ENCODE assay signal across 8 mouse cellular contexts in the genomic region with DNA sequence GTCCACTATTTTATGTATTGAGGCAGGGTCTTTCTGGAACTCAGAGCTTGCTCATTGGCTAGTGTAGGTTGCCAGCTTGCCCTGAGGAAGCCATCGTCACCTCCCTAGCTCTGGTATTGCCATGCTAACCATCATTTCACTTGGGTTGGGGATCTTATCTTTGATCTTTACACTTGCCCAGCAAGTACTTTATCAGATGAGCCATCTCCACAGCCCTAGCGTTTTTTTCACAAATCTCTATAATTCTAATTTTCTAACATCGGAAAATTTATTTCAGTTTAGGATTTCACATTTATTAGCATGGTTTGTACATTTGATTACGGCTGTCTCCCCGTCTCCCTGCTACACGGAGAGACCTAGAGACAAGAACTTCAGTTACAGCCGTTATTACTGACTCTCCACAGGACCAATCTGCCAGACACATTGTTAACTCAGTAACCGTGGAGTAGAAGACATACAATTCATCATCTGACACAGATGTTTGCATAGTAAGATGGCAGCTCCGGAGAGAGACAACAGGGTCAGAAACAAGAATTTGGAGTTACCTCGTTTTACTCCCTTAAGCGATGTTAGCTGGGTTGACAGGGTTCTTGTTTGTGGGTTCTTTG. TPM values are rescaled to one million over a fixed set of nuclear protein-coding genes. Genes with fewer than 3 reads are reported as not detected.
A peak's percentile ranks its signal among the peaks of the same experiment; 100 is the strongest.
DNase-seq lines count a peak whose midpoint lies in the region; ATAC-seq lines count a peak whose summit lies in the region.

No protein-coding gene starts in this region.

- 0 out of 2 replicates have a peak, but pooled peaks cover 8% of the 10 kb centered on the region for H3K36me3 ChIP-seq in heart, embryonic 14.5 days (ENCODE audit: control insufficient read depth, insufficient read depth, low read length)
- peaks cover 32% of the 10 kb centered on the region for H3K36me3 ChIP-seq in hindbrain, embryonic 10.5 days

- DNase-seq in heart, postnatal 36 days: no peak
- peak; percentile 26 for DNase-seq in MEL-GATA-1-ER (ENCODE audit: extremely low read depth, low read depth)
- no peak for DNase-seq in hindbrain, embryonic 10.5 days (ENCODE audit: low spot score)
- peak; percentile 48 for DNase-seq in mesoderm, embryonic 11.5 days (ENCODE audit: low read depth, low spot score)
- no peak for DNase-seq in cerebellum, postnatal 14 days
- no peak for DNase-seq in gastrocnemius, adult 18-20 months (ENCODE audit: low spot score)
- no peak for DNase-seq in left cerebral cortex, adult 8-10 months (ENCODE audit: low spot score in 2 of 2)

- peak overlapping the region; percentile 77 for H3K9ac ChIP-seq in heart, embryonic 14.5 days (ENCODE audit: low read length)

- peak overlapping the region; percentile 90 to 96 for H3K27ac ChIP-seq in heart, embryonic 14.5 days (replicated peaks in 1 of 2; ENCODE audit: control insufficient read depth in 1 of 2, insufficient read depth in 1 of 2, low read depth in 2 of 2, low read length in 2 of 2)
- peak overlapping the region; percentile 95 for H3K27ac ChIP-seq in hindbrain, embryonic 10.5 days

- H3K4me2 ChIP-seq in heart, embryonic 14.5 days (ENCODE audit: low read length): peak overlapping the region; percentile 71

- H3K4me3 ChIP-seq in heart, embryonic 14.5 days (ENCODE audit: control insufficient read depth in 1 of 2, insufficient read depth in 1 of 2, low read depth in 1 of 2, low read length in 2 of 2): peak overlapping the region; percentile 80 to 94
- H3K4me3 ChIP-seq in hindbrain, embryonic 10.5 days: peak overlapping the region; percentile 98

- WGBS in heart, embryonic 14.5 days: 15% methylated on average over 11 of the region's 11 CpGs
- WGBS in hindbrain, embryonic 10.5 days: 17% methylated on average over 11 of the region's 11 CpGs

- peaks cover 0 to 10% of the 10 kb centered on the region in 2 experiments; a peak in 2 of 4 replicates for H3K4me1 ChIP-seq in heart, embryonic 14.5 days (ENCODE audit: control insufficient read depth in 2 of 2, insufficient read depth in 2 of 2, low read length in 2 of 2)
- H3K4me1 ChIP-seq in hindbrain, embryonic 10.5 days (replicated peaks): peaks cover 27% of the 10 kb centered on the region

- no peaks in the 10 kb centered on the region for H3K27me3 ChIP-seq in heart, embryonic 14.5 days (ENCODE audit: control insufficient read depth, insufficient read depth, low read length)
- H3K27me3 ChIP-seq in hindbrain, embryonic 10.5 days (ENCODE audit: insufficient read depth, poor library complexity, severe bottlenecking): no peaks in the 10 kb centered on the region

- ATAC-seq in heart, embryonic 14.5 days (ENCODE audit: insufficient number of reproducible peaks, insufficient read depth, low FRiP score, low read depth): no peak

- intact Hi-C loops in heart, postnatal 36 days (cut with DNase I): no loop called here

- no peaks in the 10 kb centered on the region for H3K9me3 ChIP-seq in heart, embryonic 14.5 days (ENCODE audit: control insufficient read depth, low read length)
- H3K9me3 ChIP-seq in hindbrain, embryonic 10.5 days: no peaks in the 10 kb centered on the region

RNA-seq across cellular contexts. Expression of gene Urm1, which starts 6.5 kb away (rescaled TPM):
- 14.6 and 17.8 TPM in 2 replicates for polyA plus RNA-seq in heart, embryonic 14.5 days (2014; fragmentation: Nextera tagmentation; extraction: Ambion mirVana)
- total RNA-seq in heart, postnatal 36 days (2021): 10 to 100 TPM; 30.4 to 34.2 TPM
- polyA plus RNA-seq in hindbrain, embryonic 10.5 days (2016; fragmentation: Nextera tagmentation; extraction: Ambion mirVana): 23.8 and 25.0 TPM in 2 replicates
- total RNA-seq in gastrocnemius, adult 18-20 months (2021): 10 to 100 TPM; 23.9 to 30.3 TPM
- total RNA-seq in left cerebral cortex, adult 8-10 months (2022): 10 to 100 TPM; 52.1 to 65.1 (median 59.8) TPM

RNA-seq across cellular contexts. Expression of gene Slc27a4, which starts 24.0 kb away (rescaled TPM):
- polyA plus RNA-seq in heart, embryonic 14.5 days (2014; fragmentation: Nextera tagmentation; extraction: Ambion mirVana): 7.8 and 9.5 TPM in 2 replicates
- total RNA-seq in heart, postnatal 36 days (2021): 10 to 100 TPM; 16.2 to 19.3 TPM
- 18.3 and 24.7 TPM in 2 replicates for polyA plus RNA-seq in hindbrain, embryonic 10.5 days (2016; fragmentation: Nextera tagmentation; extraction: Ambion mirVana)
- total RNA-seq in gastrocnemius, adult 18-20 months (2021): 1 to 10 TPM; 6.5 to 7.0 TPM
- 10 to 100 TPM; 73.1 to 75.0 (median 74.0) TPM for total RNA-seq in left cerebral cortex, adult 8-10 months (2022)

RNA-seq across cellular contexts. Expression of gene Trub2, which starts 38.1 kb away (rescaled TPM):
- polyA plus RNA-seq in heart, embryonic 14.5 days (2014; fragmentation: Nextera tagmentation; extraction: Ambion mirVana): 21.9 and 23.3 TPM in 2 replicates
- total RNA-seq in heart, postnatal 36 days (2021): 10 to 100 TPM; 32.5 to 33.1 TPM
- 53.2 and 59.2 TPM in 2 replicates for polyA plus RNA-seq in hindbrain, embryonic 10.5 days (2016; fragmentation: Nextera tagmentation; extraction: Ambion mirVana)
- total RNA-seq in gastrocnemius, adult 18-20 months (2021): 10 to 100 TPM; 27.7 to 30.3 TPM
- 10 to 100 TPM; 45.4 to 53.5 (median 50.2) TPM for total RNA-seq in left cerebral cortex, adult 8-10 months (2022)

RNA-seq across cellular contexts. Expression of gene Coq4, which starts 39.1 kb away (rescaled TPM):
- 29.5 and 33.4 TPM in 2 replicates for polyA plus RNA-seq in heart, embryonic 14.5 days (2014; fragmentation: Nextera tagmentation; extraction: Ambion mirVana)
- total RNA-seq in heart, postnatal 36 days (2021): 10 to 100 TPM; 20.2 to 24.3 TPM
- 46.6 and 48.8 TPM in 2 replicates for polyA plus RNA-seq in hindbrain, embryonic 10.5 days (2016; fragmentation: Nextera tagmentation; extraction: Ambion mirVana)
- 1 to 10 TPM; 8.6 to 9.0 TPM for total RNA-seq in gastrocnemius, adult 18-20 months (2021)
- 10 to 100 TPM; 20.1 to 31.2 (median 22.6) TPM for total RNA-seq in left cerebral cortex, adult 8-10 months (2022)

RNA-seq across cellular contexts. Expression of gene Cercam, which starts 42.5 kb away (rescaled TPM):
- 13.9 and 14.8 TPM in 2 replicates for polyA plus RNA-seq in heart, embryonic 14.5 days (2014; fragmentation: Nextera tagmentation; extraction: Ambion mirVana)
- total RNA-seq in heart, postnatal 36 days (2021): 1 to 10 TPM; 4.4 to 4.9 TPM
- polyA plus RNA-seq in hindbrain, embryonic 10.5 days (2016; fragmentation: Nextera tagmentation; extraction: Ambion mirVana): 49.1 and 56.2 TPM in 2 replicates
- 1 to 10 TPM; 1.6 to 1.7 TPM for total RNA-seq in gastrocnemius, adult 18-20 months (2021)
- total RNA-seq in left cerebral cortex, adult 8-10 months (2022): 10 to 100 TPM in 3 of 4 experiments, 1 to 10 TPM in 1; 7.7 to 11.6 (median 11.0) TPM

Comparison
In these comparisons a context has a peak if more than half of its experiments do, and no peak if none do; other contexts are left out.
1. DNase-seq: peak in MEL-GATA-1-ER (single experiment) and mesoderm, embryonic 11.5 days (single experiment); none in heart, postnatal 36 days (0 of 2), hindbrain, embryonic 10.5 days (single experiment), cerebellum, postnatal 14 days (0 of 2), gastrocnemius, adult 18-20 months (single experiment) and left cerebral cortex, adult 8-10 months (0 of 2).